Mouse (Mus musculus) cerebellum, adult 2 months (tissue): ENCODE data around the gene Znrf3. TPM values are rescaled to one million over a fixed set of nuclear protein-coding genes. Genes with fewer than 3 reads are reported as not detected.
A peak's percentile ranks its signal among the peaks of the same experiment; 100 is the strongest.

ENCODE experiments used
- DNase-seq, 2 experiments: peaks; one replicate each; pipeline ENCODE4 v3.0.0; 2021
- H3K27ac ChIP-seq: fragments of 200-500 bp; 2 replicates; pipeline ENCODE4 v1.5.1; 2012; ENCODE audit warnings: low read length, control low read depth, inconsistent platforms; ENCODE audit not compliant: insufficient read depth
- H3K27me3 ChIP-seq: fragments of 200-500 bp; 2 replicates; pipeline ENCODE4 v1.6.1; 2012; ENCODE audit warnings: inconsistent platforms, mild to moderate bottlenecking, low read length, moderate library complexity; ENCODE audit not compliant: control insufficient read depth, insufficient read depth
- H3K4me1 ChIP-seq: fragments of 200-500 bp; 2 replicates; pipeline ENCODE4 v1.6.1; 2011; ENCODE audit warnings: low read length; ENCODE audit not compliant: control insufficient read depth, insufficient read depth
- H3K4me3 ChIP-seq: fragments of 200-500 bp; replicated peaks from 2 replicates; pipeline ENCODE3; 2011; ENCODE audit warnings: mild to moderate bottlenecking, low read depth, low read length, control low read depth; ENCODE audit not compliant: insufficient read depth
- CTCF ChIP-seq: fragments of 200-500 bp; IDR thresholded peaks from 2 replicates; pipeline ENCODE4 v1.5.1; 2011; ENCODE audit warnings: low read depth, mild to moderate bottlenecking, control low read depth, low read length, moderate library complexity, borderline replicate concordance; ENCODE audit not compliant: insufficient read depth
- POLR2A ChIP-seq: fragments of 200-500 bp; IDR thresholded peaks from 2 replicates; pipeline ENCODE4 v1.6.1; 2011; ENCODE audit warnings: low read length, control low read depth, borderline replicate concordance; ENCODE audit not compliant: insufficient read depth
- WGBS: fragments of 180-500 bp; shearing (Covaris S2); methylation state at CpG from one replicate; pipeline ENCODE4 v1.1.7; 2018; 5-methylcytosine and 5-hydroxymethylcytosine counted together
- polyA plus RNA-seq: library from polyadenylated mRNA; depleted of rRNA; stranded (reverse); fragments of >200 nt; gene quantifications from 2 replicates; pipeline ENCODE4 v1.2.3, GENCODE M21; 2012

The Znrf3 gene
- polyA plus RNA-seq, 1 experiment: 5.4 TPM

DNA sequence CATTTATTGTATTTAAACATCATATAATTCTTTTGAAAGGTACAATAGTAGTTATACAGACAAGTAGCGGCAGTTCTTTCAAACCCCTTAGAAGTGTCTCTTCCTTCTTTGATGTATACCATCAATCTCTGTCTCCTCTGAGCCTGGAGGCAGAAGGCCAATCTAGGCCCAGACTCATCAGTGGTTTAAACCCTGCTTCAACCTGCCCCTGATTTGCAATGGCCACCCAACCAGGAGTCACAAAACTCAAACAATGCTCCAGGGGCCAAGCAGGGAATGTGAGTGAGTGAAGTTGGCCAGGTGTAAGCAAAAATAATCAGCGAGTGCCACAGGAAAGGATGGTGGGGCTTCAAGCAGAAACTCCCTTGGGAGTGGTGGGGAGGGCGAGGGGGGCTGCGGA lies 6.1 kb upstream of the Znrf3 start:
- Histone ChIP-seq H3K4me3 (no peak overlapping the region), H3K27ac (no peak overlapping the region), H3K4me1 (no peaks in the 10 kb centered on the region), H3K27me3 (no peaks in the 10 kb centered on the region)
- TF ChIP-seq POLR2A (no peak), CTCF (no peak)
- DNase-seq: no peak
- 93% methylated on average over 4 of the region's 4 CpGs for WGBS

DNA sequence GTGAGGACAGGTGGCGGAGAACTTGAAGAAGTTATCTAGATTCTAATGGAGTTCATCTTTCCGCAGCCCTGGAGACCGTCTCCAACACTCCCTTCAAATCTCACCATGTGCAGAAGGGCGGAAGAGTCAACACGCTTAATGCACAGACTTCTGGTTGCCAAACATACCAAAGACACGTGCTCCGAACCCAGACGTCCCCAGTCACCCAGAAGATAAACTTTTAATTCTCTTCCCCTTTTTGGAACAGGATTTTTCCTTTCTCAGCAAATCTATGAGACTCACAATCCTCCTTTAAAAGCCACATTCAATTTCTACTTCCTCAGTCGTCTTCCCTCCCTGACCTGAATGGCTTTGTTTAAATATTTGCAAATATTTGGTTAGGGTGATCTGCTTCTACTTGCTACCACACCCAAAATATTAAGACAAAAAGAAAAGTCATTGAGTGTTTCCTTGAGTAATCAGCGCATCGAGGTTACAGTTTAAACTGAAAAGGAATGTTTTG lies 856 bp upstream of the Znrf3 start:
- H3K4me3 ChIP-seq: peak overlapping the region; percentile 50
- TF ChIP-seq CTCF (no peak), POLR2A (no peak)
- H3K27ac ChIP-seq: no peak overlapping the region
- DNase-seq: no peak
- no peaks in the 10 kb centered on the region for H3K27me3 ChIP-seq
- WGBS: 24% methylated on average over 11 of the region's 11 CpGs
- H3K4me1 ChIP-seq: no peaks in the 10 kb centered on the region

DNA sequence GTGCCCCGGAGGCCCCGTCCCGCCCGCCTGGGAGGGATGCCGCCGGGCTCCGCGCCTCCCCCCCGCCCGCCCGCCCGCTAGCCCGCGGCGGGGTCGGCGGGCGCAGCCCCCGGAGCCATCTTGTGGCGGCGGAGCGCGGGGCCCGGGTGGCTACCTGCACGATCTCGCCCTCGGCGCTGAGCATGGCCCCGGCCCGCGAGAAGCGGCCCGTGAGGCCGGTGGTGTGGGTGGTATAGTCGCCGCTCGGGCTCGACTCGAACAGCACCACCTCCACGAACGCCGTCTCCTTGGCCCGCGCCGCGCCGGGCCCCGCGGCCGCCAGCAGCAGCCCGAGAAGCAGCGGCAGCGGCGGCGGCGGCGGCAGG lies 431 bp downstream of the Znrf3 start:
- H3K4me1 ChIP-seq: no peaks in the 10 kb centered on the region
- H3K27ac ChIP-seq: no peak overlapping the region
- H3K27me3 ChIP-seq: no peaks in the 10 kb centered on the region
- no peak for TF ChIP-seq CTCF
- no peak for TF ChIP-seq POLR2A
- DNase-seq: peak; percentile 38 to 52
- H3K4me3 ChIP-seq: peak overlapping the region; percentile 64
- 1% methylated on average over 43 of the region's 57 CpGs for WGBS

DNA sequence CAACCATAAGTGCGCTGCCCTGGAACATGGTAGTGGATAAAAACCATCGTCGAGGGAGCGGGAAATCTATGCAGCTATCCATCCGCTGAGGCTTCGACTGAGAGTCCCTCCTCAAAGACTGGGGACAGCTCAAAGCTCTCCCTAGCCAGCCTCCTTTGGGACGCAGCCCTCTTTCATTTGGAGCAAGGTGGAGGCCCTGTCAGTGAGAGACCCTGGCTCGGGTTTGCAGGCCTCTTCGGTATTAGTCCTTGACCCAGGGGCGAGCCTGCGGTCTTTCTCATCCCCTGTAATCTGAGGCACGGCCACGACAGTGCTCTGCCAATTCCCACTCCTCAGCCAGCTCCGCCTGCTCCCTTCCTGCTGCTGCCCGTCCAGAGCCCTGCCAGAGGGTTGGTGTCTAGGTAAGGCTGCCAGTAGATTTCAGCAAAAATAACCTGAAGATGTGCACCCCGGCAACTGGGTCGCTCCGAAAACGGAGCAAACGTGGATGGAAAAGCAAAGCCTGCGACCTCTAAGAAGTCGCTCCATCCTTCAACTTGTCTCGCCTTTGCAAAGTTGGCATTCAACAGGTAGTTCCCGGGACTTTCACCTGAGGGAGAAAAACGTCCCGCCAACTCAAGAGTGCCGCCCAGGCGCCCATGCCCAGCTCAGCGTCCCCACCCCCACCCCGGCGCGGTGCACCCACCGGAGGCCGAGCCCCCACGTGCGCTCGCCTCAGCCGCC lies 975 bp downstream of the Znrf3 start:
- DNase-seq: peak; percentile 26 to 46
- Histone ChIP-seq H3K4me1 (no peaks in the 10 kb centered on the region), H3K4me3 (peak overlapping the region; percentile 64), H3K27ac (no peak overlapping the region), H3K27me3 (no peaks in the 10 kb centered on the region)
- WGBS: 6% methylated on average over 38 of the region's 38 CpGs
- no peak for TF ChIP-seq POLR2A
- no peak for TF ChIP-seq CTCF

DNA sequence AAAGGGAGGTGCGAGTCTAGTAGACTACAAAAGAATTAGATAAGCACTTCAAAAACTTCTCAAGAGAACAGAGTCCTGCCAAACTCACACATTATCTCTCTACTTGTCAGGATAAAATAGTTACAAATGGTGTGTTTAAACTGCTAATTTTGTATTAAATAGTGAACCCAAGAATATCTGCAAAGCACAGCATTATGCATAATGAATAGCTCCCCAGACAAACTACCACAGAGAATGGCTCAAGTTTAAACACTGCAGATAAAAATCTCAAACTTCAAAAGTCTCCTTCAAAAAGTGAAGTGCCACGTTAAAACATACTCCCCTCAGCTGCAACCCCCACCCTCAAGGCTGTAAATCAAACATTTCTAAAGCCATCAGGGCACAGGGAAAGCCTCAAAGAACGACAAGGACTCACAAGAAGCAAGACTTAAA lies 2.0 kb downstream of the Znrf3 start:
- no peaks in the 10 kb centered on the region for H3K4me1 ChIP-seq

DNA sequence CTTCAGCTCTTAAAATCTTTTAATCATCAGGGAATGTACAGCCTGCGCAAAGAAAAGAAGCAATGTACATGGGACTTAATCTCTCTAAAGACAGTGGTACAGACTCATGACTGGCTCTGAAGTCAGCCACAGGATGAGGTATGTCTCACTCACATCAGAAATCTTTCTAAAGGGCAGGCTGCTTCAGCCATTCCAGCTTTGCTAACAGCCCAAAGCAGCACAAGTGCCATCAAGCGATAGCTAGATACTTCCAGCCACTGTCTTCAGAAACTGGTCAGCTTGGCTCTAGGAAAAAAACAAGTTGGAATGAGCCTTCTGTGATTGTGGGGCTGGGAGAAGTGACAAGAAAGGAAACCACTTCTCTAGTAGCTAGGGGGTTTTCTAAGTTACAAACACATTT lies 7.0 kb downstream of the Znrf3 start:
- no peak overlapping the region for H3K4me3 ChIP-seq
- WGBS: 81% methylated on average over 2 of the region's 2 CpGs
- DNase-seq: no peak
- TF ChIP-seq CTCF: no peak
- TF ChIP-seq POLR2A: no peak
- no peaks in the 10 kb centered on the region for H3K27me3 ChIP-seq
- peaks cover 8% of the 10 kb centered on the region; the same call in 1 of the 2 replicates for H3K4me1 ChIP-seq
- no peak overlapping the region for H3K27ac ChIP-seq

More for the DNA sequence above, 2.0 kb downstream of the Znrf3 start:
- H3K27me3 ChIP-seq: no peaks in the 10 kb centered on the region
- H3K4me3 ChIP-seq: no peak overlapping the region
- TF ChIP-seq CTCF: no peak
- TF ChIP-seq POLR2A: no peak
- no peak overlapping the region for H3K27ac ChIP-seq
- WGBS: 74% methylated on average over 3 of the region's 3 CpGs
- DNase-seq: no peak

DNA sequence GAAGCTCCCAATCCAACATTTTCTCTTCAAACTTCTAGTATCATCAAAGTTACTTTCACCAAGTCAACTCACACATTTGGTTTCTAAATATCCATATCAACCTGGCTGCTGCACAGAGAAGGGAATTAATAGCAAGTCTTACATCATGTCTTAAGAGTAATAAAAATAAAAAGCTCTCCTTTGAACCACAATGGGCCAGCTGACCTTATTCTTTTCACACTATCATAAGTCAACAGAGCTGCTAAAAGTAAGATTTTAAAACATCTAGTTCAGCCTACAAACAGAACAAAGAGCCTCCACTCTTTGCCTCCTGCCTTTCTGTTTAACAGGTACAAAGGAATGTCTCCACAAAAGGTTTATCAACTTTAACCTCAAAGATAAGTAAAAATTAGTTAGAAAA lies 7.7 kb downstream of the Znrf3 start:
- Histone ChIP-seq H3K4me1 (peaks cover 10% of the 10 kb centered on the region), H3K4me3 (no peak overlapping the region), H3K27ac (no peak overlapping the region), H3K27me3 (no peaks in the 10 kb centered on the region)
- no peak for DNase-seq
- no peak for TF ChIP-seq CTCF
- TF ChIP-seq POLR2A: no peak

DNA sequence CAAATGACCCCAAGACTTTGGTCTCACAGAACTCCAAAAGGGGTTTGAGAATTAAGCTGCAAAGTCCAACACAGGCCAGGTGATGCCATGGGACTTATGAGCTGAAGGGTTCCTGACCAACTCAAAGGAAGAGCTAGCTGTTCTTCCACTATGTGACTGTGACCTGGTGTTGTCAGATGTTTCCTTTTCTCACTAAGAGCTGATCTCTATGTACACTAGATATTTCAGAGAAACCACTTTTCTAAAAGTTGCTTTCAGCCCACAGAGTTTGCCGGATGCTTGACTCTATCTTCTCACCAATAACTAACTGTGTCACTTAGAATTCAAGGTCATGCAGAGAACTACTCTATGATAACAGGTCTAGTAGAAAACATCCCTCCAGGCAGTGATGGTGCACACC lies 9.2 kb downstream of the Znrf3 start:
- no peak overlapping the region for H3K4me3 ChIP-seq
- no peaks in the 10 kb centered on the region for H3K27me3 ChIP-seq
- no peak overlapping the region for H3K27ac ChIP-seq
- TF ChIP-seq CTCF (no peak), POLR2A (no peak)
- peaks cover 18% of the 10 kb centered on the region for H3K4me1 ChIP-seq
- 95% methylated on average over 1 of the region's 1 CpGs for WGBS
- DNase-seq: no peak
